Mouse (Mus musculus): ENCODE measurements at regions not wholly inside any gene's neighbourhood (a gene's known extent, or its start where the extent isn't known, plus 50 kb on each side); places are given as distances from the start of the nearest gene placed in this dataset.

- TF ChIP-seq CTCF (IDR thresholded peaks at IDR 0.05; ENCODE audit: insufficient read depth, low read length) (no peak), POLR2A (IDR thresholded peaks at IDR 0.05; ENCODE audit: borderline replicate concordance, extremely low read depth, low read depth, low read length) (no peak)
Measured at GRCm38 (mm10) chr2:105528535-105528934, 129.4 kb upstream of the Rcn1 start.

Measured in lung, adult 2 months (tissue).